Mouse (Mus musculus): ENCODE data around the gene Rbm15b. TPM values are rescaled to one million over a fixed set of nuclear protein-coding genes. Genes with fewer than 3 reads are reported as not detected.

The Rbm15b gene
- polyA plus RNA-seq, 1 experiment = 21.0 TPM

DNA sequence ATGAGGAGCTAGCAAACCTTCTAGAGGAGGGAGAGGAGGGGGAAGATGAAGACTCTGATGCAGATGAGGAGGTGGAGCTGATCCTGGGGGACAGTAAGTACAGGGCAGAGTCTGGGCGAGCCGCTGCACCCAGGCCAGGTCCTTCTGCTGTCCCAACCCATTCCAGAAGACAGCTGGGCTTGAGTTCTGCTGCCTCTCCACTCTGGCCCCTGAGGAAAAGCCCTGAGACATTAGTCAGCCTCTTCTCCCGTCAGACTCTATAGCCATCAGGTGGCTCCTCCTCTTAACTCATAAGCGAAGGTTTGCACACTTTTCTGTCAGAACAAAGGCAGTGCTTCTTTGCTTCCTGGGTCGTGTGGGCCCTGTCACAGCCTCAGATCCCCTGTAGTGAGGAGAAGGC lies 13.0 kb downstream of the Rbm15b start:
- no peaks in the 10 kb centered on the region for H3K27me3 ChIP-seq (ENCODE audit: control insufficient read depth, insufficient read depth, insufficient read length)
- H3K36me3 ChIP-seq (ENCODE audit: control insufficient read depth, insufficient read depth) = peaks cover 40% of the 10 kb centered on the region
- H3K79me3 ChIP-seq (ENCODE audit: low read depth) = no peaks in the 10 kb centered on the region
- H3K79me2 ChIP-seq (ENCODE audit: control insufficient read depth, insufficient read depth) = no peaks in the 10 kb centered on the region
- H3K4me3 ChIP-seq (ENCODE audit: insufficient read depth, poor library complexity, severe bottlenecking) = no peak overlapping the region
- no peak overlapping the region for H3ac ChIP-seq (ENCODE audit: control insufficient read depth, insufficient read length, low read depth)
- no peak for TF ChIP-seq CTCF (IDR thresholded peaks at IDR 0.05; ENCODE audit: control insufficient read depth, insufficient read depth, insufficient read length)
- no peak for TF ChIP-seq MAX (IDR thresholded peaks at IDR 0.05)
- no peak for TF ChIP-seq MYOD1 (IDR thresholded peaks at IDR 0.05; ENCODE audit: control insufficient read depth, insufficient read length, low read depth)
- TF ChIP-seq MYOG (IDR thresholded peaks at IDR 0.05; ENCODE audit: control insufficient read depth, extremely low read depth, insufficient read length) = no peak
- TF ChIP-seq CEBPB (IDR thresholded peaks at IDR 0.05; ENCODE audit: low read depth) = no peak
- no peak for TF ChIP-seq USF1 (IDR thresholded peaks at IDR 0.05; ENCODE audit: low read depth)
- TF ChIP-seq FOSL1 (IDR thresholded peaks at IDR 0.05; ENCODE audit: insufficient read depth, low read length, poor library complexity, severe bottlenecking) = no peak

DNA sequence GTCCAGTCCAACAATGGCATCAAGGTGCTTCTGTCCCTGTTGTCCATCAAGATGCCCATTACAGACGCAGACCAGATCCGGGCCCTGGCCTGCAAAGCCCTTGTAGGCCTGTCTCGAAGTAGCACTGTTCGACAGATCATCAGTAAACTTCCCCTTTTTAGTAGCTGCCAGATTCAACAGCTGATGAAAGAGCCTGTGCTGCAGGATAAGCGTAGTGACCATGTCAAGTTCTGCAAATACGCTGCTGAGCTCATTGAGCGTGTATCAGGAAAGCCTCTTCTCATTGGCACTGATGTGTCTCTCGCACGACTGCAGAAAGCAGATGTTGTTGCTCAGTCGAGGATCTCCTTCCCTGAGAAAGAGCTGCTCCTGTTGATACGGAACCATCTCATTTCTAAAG lies 29.2 kb downstream of the Rbm15b start:
- TF ChIP-seq MYOG (IDR thresholded peaks at IDR 0.05; ENCODE audit: control insufficient read depth, extremely low read depth, insufficient read length) (no peak), MAX (IDR thresholded peaks at IDR 0.05) (no peak), USF1 (IDR thresholded peaks at IDR 0.05; ENCODE audit: low read depth) (no peak), CEBPB (IDR thresholded peaks at IDR 0.05; ENCODE audit: low read depth) (no peak), CTCF (IDR thresholded peaks at IDR 0.05; ENCODE audit: control insufficient read depth, insufficient read depth, insufficient read length) (no peak), MYOD1 (IDR thresholded peaks at IDR 0.05; ENCODE audit: control insufficient read depth, insufficient read length, low read depth) (no peak), FOSL1 (IDR thresholded peaks at IDR 0.05; ENCODE audit: insufficient read depth, low read length, poor library complexity, severe bottlenecking) (no peak)
- Histone ChIP-seq H3K27me3 (ENCODE audit: control insufficient read depth, insufficient read depth, insufficient read length) (no peaks in the 10 kb centered on the region), H3K36me3 (ENCODE audit: control insufficient read depth, insufficient read depth) (peaks cover 52% of the 10 kb centered on the region), H3ac (ENCODE audit: control insufficient read depth, insufficient read length, low read depth) (no peak overlapping the region), H3K79me2 (ENCODE audit: control insufficient read depth, insufficient read depth) (no peaks in the 10 kb centered on the region), H3K79me3 (ENCODE audit: low read depth) (no peaks in the 10 kb centered on the region), H3K4me3 (ENCODE audit: insufficient read depth, poor library complexity, severe bottlenecking) (no peak overlapping the region)

DNA sequence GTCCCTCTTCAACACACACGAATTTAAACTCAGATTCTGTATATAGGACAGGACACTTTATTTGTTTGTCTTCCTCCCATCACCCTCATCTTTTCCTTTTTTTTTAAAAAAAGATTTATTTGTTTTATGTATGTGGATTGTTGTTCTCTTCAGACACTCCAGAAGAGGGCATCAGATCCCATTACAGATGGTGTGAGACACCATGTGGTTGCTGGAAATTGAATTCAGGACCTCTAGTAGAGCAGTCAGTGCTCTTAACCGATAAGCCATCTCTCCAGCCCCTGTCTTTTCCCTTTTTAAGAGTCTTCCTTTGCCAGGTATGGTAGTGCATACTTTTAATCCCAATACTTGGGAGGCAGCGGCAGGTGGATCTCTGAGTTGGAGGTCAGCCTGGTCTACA lies 30.6 kb downstream of the Rbm15b start:
- no peaks in the 10 kb centered on the region for H3K79me2 ChIP-seq (ENCODE audit: control insufficient read depth, insufficient read depth)
- H3K36me3 ChIP-seq (ENCODE audit: control insufficient read depth, insufficient read depth) = peaks cover 49% of the 10 kb centered on the region
- H3ac ChIP-seq (ENCODE audit: control insufficient read depth, insufficient read length, low read depth) = no peak overlapping the region
- no peaks in the 10 kb centered on the region for H3K79me3 ChIP-seq (ENCODE audit: low read depth)
- H3K4me3 ChIP-seq (ENCODE audit: insufficient read depth, poor library complexity, severe bottlenecking) = no peak overlapping the region
- H3K27me3 ChIP-seq (ENCODE audit: control insufficient read depth, insufficient read depth, insufficient read length) = no peaks in the 10 kb centered on the region
- TF ChIP-seq CTCF (IDR thresholded peaks at IDR 0.05; ENCODE audit: control insufficient read depth, insufficient read depth, insufficient read length) (no peak), MAX (IDR thresholded peaks at IDR 0.05) (no peak), MYOD1 (IDR thresholded peaks at IDR 0.05; ENCODE audit: control insufficient read depth, insufficient read length, low read depth) (no peak), FOSL1 (IDR thresholded peaks at IDR 0.05; ENCODE audit: insufficient read depth, low read length, poor library complexity, severe bottlenecking) (no peak), USF1 (IDR thresholded peaks at IDR 0.05; ENCODE audit: low read depth) (no peak), CEBPB (IDR thresholded peaks at IDR 0.05; ENCODE audit: low read depth) (no peak), MYOG (IDR thresholded peaks at IDR 0.05; ENCODE audit: control insufficient read depth, extremely low read depth, insufficient read length) (no peak)

DNA sequence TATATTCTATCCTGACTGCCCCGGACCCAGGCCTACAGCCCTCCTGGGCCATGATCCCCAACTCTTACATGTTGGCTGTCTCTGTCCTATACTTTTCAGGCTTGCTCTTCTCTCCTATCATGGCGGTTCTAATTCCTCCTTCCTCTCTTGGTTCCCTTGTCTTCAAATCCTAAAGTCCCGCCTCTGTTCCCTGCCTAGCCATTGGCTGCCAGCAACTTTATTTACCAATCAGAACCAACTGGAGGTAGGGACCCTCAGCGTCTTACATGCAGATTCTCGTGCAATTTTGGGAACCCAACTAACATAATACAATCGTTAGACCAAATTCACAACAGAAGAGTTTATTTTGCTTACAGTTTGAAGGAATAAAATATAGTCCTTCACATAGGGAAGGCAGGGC lies 44.4 kb downstream of the Rbm15b start:
- Histone ChIP-seq H3K36me3 (ENCODE audit: control insufficient read depth, insufficient read depth) (peaks cover 72% of the 10 kb centered on the region), H3K79me2 (ENCODE audit: control insufficient read depth, insufficient read depth) (no peaks in the 10 kb centered on the region), H3K4me3 (ENCODE audit: insufficient read depth, poor library complexity, severe bottlenecking) (no peak overlapping the region), H3K27me3 (ENCODE audit: control insufficient read depth, insufficient read depth, insufficient read length) (no peaks in the 10 kb centered on the region), H3K79me3 (ENCODE audit: low read depth) (peaks cover 2% of the 10 kb centered on the region), H3ac (ENCODE audit: control insufficient read depth, insufficient read length, low read depth) (no peak overlapping the region)
- TF ChIP-seq MYOD1 (IDR thresholded peaks at IDR 0.05; ENCODE audit: control insufficient read depth, insufficient read length, low read depth) (no peak), CTCF (IDR thresholded peaks at IDR 0.05; ENCODE audit: control insufficient read depth, insufficient read depth, insufficient read length) (no peak), FOSL1 (IDR thresholded peaks at IDR 0.05; ENCODE audit: insufficient read depth, low read length, poor library complexity, severe bottlenecking) (no peak), CEBPB (IDR thresholded peaks at IDR 0.05; ENCODE audit: low read depth) (no peak), MAX (IDR thresholded peaks at IDR 0.05) (no peak), USF1 (IDR thresholded peaks at IDR 0.05; ENCODE audit: low read depth) (no peak), MYOG (IDR thresholded peaks at IDR 0.05; ENCODE audit: control insufficient read depth, extremely low read depth, insufficient read length) (no peak)

DNA sequence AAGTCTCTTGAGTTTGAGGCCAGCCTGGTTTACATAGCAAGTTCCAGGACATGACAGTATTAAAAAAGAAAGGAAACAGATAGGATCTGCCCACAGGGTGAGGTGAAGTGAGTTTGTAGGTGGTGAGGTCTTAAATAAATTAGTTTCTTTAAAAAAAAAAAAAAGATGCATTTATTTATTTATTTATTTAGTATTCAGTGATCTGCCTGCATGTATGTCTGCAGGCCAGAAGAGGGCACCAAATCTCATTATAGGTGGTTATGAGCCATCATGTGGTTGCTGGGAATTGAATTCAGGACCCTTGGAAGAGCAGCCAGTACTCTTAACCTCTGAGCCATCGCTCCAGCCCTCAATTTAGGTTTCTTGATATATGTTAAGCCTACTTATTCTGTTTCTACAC lies 46.7 kb downstream of the Rbm15b start:
- Histone ChIP-seq H3K79me3 (ENCODE audit: low read depth) (peaks cover 2% of the 10 kb centered on the region), H3K79me2 (ENCODE audit: control insufficient read depth, insufficient read depth) (no peaks in the 10 kb centered on the region), H3ac (ENCODE audit: control insufficient read depth, insufficient read length, low read depth) (no peak overlapping the region), H3K4me3 (ENCODE audit: insufficient read depth, poor library complexity, severe bottlenecking) (no peak overlapping the region), H3K27me3 (ENCODE audit: control insufficient read depth, insufficient read depth, insufficient read length) (no peaks in the 10 kb centered on the region), H3K36me3 (ENCODE audit: control insufficient read depth, insufficient read depth) (peaks cover 78% of the 10 kb centered on the region)
- no peak for TF ChIP-seq FOSL1 (IDR thresholded peaks at IDR 0.05; ENCODE audit: insufficient read depth, low read length, poor library complexity, severe bottlenecking)
- TF ChIP-seq MYOG (IDR thresholded peaks at IDR 0.05; ENCODE audit: control insufficient read depth, extremely low read depth, insufficient read length) = no peak
- TF ChIP-seq USF1 (IDR thresholded peaks at IDR 0.05; ENCODE audit: low read depth) = no peak
- no peak for TF ChIP-seq MAX (IDR thresholded peaks at IDR 0.05)
- TF ChIP-seq MYOD1 (IDR thresholded peaks at IDR 0.05; ENCODE audit: control insufficient read depth, insufficient read length, low read depth) = no peak
- TF ChIP-seq CEBPB (IDR thresholded peaks at IDR 0.05; ENCODE audit: low read depth) = no peak
- TF ChIP-seq CTCF (IDR thresholded peaks at IDR 0.05; ENCODE audit: control insufficient read depth, insufficient read depth, insufficient read length) = no peak

Other genes with a start within 250 kb of the Rbm15b start
- not detected for gene Grm2, start 231.3 kb downstream of the Rbm15b start, polyA plus RNA-seq (2012; fragmentation: generic; extraction: Trizol)
- 79.0 TPM for gene Tex264, start 201.5 kb downstream of the Rbm15b start, polyA plus RNA-seq (2012; fragmentation: generic; extraction: Trizol)
- 8.0 TPM for gene Rad54l2, start 98.2 kb downstream of the Rbm15b start, polyA plus RNA-seq (2012; fragmentation: generic; extraction: Trizol)
- gene Dcaf1, start 65.6 kb downstream of the Rbm15b start, polyA plus RNA-seq (2012; fragmentation: generic; extraction: Trizol) = 17.1 TPM
- 516 TPM for gene Manf, start 4.6 kb upstream of the Rbm15b start, polyA plus RNA-seq (2012; fragmentation: generic; extraction: Trizol)

Data from C2C12 (cell line).